Mouse (Mus musculus): Measurements from ENCODE around the gene Hoxd4. TPM values are rescaled to one million over a fixed set of nuclear protein-coding genes. Genes with fewer than 3 reads are reported as not detected.

The Hoxd4 gene
- total and polyA plus RNA-seq, 3 experiments: 2.6 to 10.8 (median 4.7) TPM

- no peaks in the 10 kb centered on the region for H3K9me3 ChIP-seq (replicated peaks)
- no peaks in the 10 kb centered on the region for H3K36me3 ChIP-seq (replicated peaks)
- DNase-seq (ENCODE audit: low spot score) (no peak), ATAC-seq (ENCODE audit: extremely low read depth, insufficient number of reproducible peaks, low FRiP score, poor library complexity, severe bottlenecking) (no peak)
- peaks cover 70% of the 10 kb centered on the region for H3K27me3 ChIP-seq (ENCODE audit: insufficient read depth, low read length)
- H3K4me1 ChIP-seq (ENCODE audit: insufficient read depth, low read depth, low read length): peaks cover 2% of the 10 kb centered on the region; the same call in 1 of the 2 replicates
- no peak for TF ChIP-seq POLR2AphosphoS5 (IDR thresholded peaks at IDR 0.05; ENCODE audit: insufficient replicate concordance, low read depth, low read length)
- no peak for TF ChIP-seq GATA2 (IDR thresholded peaks at IDR 0.05; ENCODE audit: borderline replicate concordance, low read depth, low read length)
- no peak for TF ChIP-seq GATA1 (IDR thresholded peaks at IDR 0.05; ENCODE audit: borderline replicate concordance, low read length)
- TF ChIP-seq TAL1 (conservative IDR thresholded peaks at IDR 0.05; ENCODE audit: low read depth, low read length): no peak
- no peak for TF ChIP-seq CTCF (IDR thresholded peaks at IDR 0.05; ENCODE audit: low read depth, low read length)
- H3K4me3 ChIP-seq (ENCODE audit: low read depth, low read length): no peak overlapping the region
Observed at GRCm38 (mm10) chr2:74739869-74740268, 28.1 kb downstream of the Hoxd4 start.

DNA sequence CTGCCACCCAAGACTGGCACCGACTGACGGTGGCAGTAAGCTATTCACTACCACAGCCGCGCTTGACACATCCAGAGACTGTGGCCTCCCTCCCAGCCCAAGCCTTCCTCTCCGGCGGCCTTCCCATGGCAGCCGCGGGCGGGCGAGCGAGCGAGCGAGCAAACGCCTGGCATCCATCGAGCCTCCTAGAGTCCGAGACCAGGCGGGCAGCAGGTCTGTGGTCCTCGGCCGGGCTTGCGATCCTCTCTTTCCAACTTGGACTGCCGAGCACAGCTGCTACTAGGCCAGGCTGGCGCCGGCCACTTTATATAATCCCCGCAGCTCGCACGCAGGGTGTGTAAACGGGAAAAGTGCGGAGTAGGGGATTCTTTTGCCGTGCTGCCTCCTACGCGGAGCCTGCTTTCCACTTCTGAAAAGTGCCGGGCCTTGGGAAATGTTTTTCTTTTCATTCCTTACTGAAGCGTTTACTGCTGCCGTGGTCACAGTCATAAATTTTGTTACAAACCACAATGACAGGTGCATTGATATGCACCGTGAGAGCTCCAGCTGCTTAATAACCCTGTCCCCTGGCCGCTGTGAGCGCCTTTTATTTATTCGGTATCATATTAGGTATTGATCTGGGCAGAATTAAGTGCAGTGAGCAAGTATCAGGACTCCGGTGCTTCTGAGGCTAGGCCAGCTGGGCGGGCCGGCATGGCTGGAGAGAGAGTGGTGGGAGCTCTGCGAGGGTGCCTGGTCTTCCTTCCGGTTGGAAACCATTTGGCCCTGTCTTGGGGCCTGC, 28.8 kb downstream of the Hoxd4 start:
- Histone ChIP-seq H3K27me3 (ENCODE audit: insufficient read depth, low read length) (peaks cover 66% of the 10 kb centered on the region), H3K4me1 (ENCODE audit: insufficient read depth, low read depth, low read length) (peaks cover 2% of the 10 kb centered on the region; the same call in 1 of the 2 replicates), H3K4me3 (ENCODE audit: low read depth, low read length) (no peak overlapping the region), H3K9me3 (replicated peaks) (no peaks in the 10 kb centered on the region), H3K36me3 (replicated peaks) (no peaks in the 10 kb centered on the region)
- TF ChIP-seq GATA1 (IDR thresholded peaks at IDR 0.05; ENCODE audit: borderline replicate concordance, low read length) (no peak), CTCF (IDR thresholded peaks at IDR 0.05; ENCODE audit: low read depth, low read length) (no peak), TAL1 (conservative IDR thresholded peaks at IDR 0.05; ENCODE audit: low read depth, low read length) (no peak), GATA2 (IDR thresholded peaks at IDR 0.05; ENCODE audit: borderline replicate concordance, low read depth, low read length) (no peak), POLR2AphosphoS5 (IDR thresholded peaks at IDR 0.05; ENCODE audit: insufficient replicate concordance, low read depth, low read length) (no peak)
- no peak for ATAC-seq (ENCODE audit: extremely low read depth, insufficient number of reproducible peaks, low FRiP score, poor library complexity, severe bottlenecking)
- no peak for DNase-seq (ENCODE audit: low spot score)

DNA sequence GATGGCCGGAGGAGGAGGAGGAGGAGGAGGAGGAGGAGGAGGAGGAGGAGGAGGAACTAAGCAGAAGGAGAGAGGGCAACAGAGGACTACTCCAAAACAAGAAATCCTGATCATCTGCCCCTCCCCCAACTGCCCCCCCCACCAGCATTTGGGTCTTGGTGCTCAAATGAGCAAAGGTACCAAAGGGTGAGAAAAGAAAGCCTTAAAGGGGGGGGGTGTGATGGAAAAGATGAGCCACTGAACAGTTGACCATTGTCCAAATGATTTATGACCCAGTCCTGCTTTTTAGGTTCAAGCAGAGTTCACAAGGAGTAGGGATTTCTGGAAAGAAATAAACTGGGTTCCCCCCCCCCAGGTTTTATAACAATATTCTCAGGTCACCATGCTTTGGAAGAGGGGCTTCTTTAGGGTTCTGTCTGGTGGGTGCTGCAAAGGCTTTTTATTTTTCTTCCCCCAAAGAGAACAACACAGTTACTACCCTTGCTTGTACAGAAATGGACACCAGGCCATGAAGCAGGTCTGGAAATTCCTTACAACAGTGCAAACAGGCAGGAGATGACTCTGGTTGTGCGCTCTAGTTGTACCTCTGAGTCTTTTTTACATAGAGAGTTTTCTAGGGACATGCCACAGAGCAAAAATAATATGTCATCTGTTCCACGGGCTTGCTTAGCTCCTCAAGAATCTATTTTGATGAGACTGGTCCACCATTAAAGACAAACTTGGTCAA, 29.7 kb downstream of the Hoxd4 start:
- DNase-seq (ENCODE audit: low spot score) (no peak), ATAC-seq (ENCODE audit: extremely low read depth, insufficient number of reproducible peaks, low FRiP score, poor library complexity, severe bottlenecking) (no peak)
- no peaks in the 10 kb centered on the region for H3K36me3 ChIP-seq (replicated peaks)
- no peak for TF ChIP-seq CTCF (IDR thresholded peaks at IDR 0.05; ENCODE audit: low read depth, low read length)
- TF ChIP-seq TAL1 (conservative IDR thresholded peaks at IDR 0.05; ENCODE audit: low read depth, low read length): no peak
- H3K4me3 ChIP-seq (ENCODE audit: low read depth, low read length): no peak overlapping the region
- H3K9me3 ChIP-seq (replicated peaks): peaks cover 3% of the 10 kb centered on the region; the same call in 1 of the 2 replicates
- H3K4me1 ChIP-seq (ENCODE audit: insufficient read depth, low read depth, low read length): peaks cover 2% of the 10 kb centered on the region; the same call in 1 of the 2 replicates
- peaks cover 66% of the 10 kb centered on the region for H3K27me3 ChIP-seq (ENCODE audit: insufficient read depth, low read length)

DNA sequence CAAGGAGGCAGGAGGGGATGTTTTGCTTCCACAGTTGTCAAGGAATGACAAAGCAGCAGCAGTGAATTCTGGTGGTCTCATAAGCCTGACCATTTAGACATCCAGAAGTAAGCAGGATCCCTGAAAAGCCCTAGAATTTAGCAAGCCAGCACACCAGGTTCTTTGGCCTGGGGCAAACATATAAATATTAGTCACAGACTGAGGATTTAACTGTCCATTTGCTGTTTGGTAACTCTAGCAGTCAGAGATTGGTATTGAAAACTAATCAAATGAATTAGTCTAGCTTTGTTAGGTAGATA, 30.2 kb downstream of the Hoxd4 start:
- H3K4me1 ChIP-seq (ENCODE audit: insufficient read depth, low read depth, low read length): 0 out of 2 replicates have a peak, but pooled peaks cover 2% of the 10 kb centered on the region
- ATAC-seq (ENCODE audit: extremely low read depth, insufficient number of reproducible peaks, low FRiP score, poor library complexity, severe bottlenecking): no peak
- H3K36me3 ChIP-seq (replicated peaks): no peaks in the 10 kb centered on the region
- peaks cover 66% of the 10 kb centered on the region for H3K27me3 ChIP-seq (ENCODE audit: insufficient read depth, low read length)
- TF ChIP-seq CTCF (IDR thresholded peaks at IDR 0.05; ENCODE audit: low read depth, low read length) (no peak), GATA2 (IDR thresholded peaks at IDR 0.05; ENCODE audit: borderline replicate concordance, low read depth, low read length) (no peak), POLR2AphosphoS5 (IDR thresholded peaks at IDR 0.05; ENCODE audit: insufficient replicate concordance, low read depth, low read length) (no peak), TAL1 (conservative IDR thresholded peaks at IDR 0.05; ENCODE audit: low read depth, low read length) (no peak), GATA1 (IDR thresholded peaks at IDR 0.05; ENCODE audit: borderline replicate concordance, low read length) (no peak)
- DNase-seq (ENCODE audit: low spot score): no peak
- H3K4me3 ChIP-seq (ENCODE audit: low read depth, low read length): no peak overlapping the region
- peaks cover 8% of the 10 kb centered on the region; the same call in 1 of the 2 replicates for H3K9me3 ChIP-seq (replicated peaks)

DNA sequence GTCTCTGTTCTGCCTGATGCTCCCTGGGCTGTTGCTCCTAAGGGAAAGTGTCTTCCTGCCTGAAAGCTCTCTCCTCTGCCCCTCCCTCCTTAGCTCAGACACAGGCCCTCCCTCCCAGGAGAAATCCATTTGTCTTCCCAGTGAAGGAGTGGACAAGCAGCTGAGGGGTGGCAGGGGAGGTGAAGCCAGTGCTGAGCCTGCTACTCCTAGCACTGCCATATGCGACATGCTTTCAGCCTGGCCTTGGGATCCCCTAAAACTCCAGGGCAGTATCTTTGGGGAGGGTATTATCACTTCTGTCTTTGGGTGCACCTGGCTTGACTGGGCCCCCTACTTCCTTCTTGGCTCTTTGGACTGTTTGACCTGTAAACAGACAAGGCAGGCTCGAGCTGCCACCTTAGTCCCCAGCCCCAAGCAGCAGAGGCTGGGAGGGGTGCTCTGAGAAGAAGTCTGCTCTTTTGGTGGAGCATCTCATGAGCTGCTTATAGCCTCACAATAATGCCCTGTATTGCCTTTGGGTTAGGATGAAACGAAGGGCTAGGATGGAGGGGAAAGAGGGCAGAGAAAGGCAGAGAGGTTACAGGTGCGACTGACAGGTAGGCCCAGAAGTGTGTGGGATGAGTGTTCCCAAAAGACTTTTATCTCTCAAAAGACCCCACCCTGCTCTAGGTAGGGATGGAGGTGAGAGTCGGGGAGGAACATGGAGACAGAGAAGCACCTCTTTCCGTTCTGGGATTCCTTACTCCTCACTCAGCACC, 34.0 kb downstream of the Hoxd4 start:
- peaks cover 13% of the 10 kb centered on the region; the same call in 1 of the 2 replicates for H3K9me3 ChIP-seq (replicated peaks)
- no peak overlapping the region for H3K4me3 ChIP-seq (ENCODE audit: low read depth, low read length)
- H3K27me3 ChIP-seq (ENCODE audit: insufficient read depth, low read length): peaks cover 40% of the 10 kb centered on the region
- peaks cover 6% of the 10 kb centered on the region; the same call in 1 of the 2 replicates for H3K4me1 ChIP-seq (ENCODE audit: insufficient read depth, low read depth, low read length)
- ATAC-seq (ENCODE audit: extremely low read depth, insufficient number of reproducible peaks, low FRiP score, poor library complexity, severe bottlenecking) (no peak), DNase-seq (ENCODE audit: low spot score) (no peak)
- TF ChIP-seq TAL1 (conservative IDR thresholded peaks at IDR 0.05; ENCODE audit: low read depth, low read length) (no peak), CTCF (IDR thresholded peaks at IDR 0.05; ENCODE audit: low read depth, low read length) (no peak), POLR2AphosphoS5 (IDR thresholded peaks at IDR 0.05; ENCODE audit: insufficient replicate concordance, low read depth, low read length) (no peak), GATA2 (IDR thresholded peaks at IDR 0.05; ENCODE audit: borderline replicate concordance, low read depth, low read length) (no peak)
- H3K36me3 ChIP-seq (replicated peaks): no peaks in the 10 kb centered on the region
